Mouse (Mus musculus): ENCODE measurements around the gene Gm42669.

Gene Gm42669

DNA sequence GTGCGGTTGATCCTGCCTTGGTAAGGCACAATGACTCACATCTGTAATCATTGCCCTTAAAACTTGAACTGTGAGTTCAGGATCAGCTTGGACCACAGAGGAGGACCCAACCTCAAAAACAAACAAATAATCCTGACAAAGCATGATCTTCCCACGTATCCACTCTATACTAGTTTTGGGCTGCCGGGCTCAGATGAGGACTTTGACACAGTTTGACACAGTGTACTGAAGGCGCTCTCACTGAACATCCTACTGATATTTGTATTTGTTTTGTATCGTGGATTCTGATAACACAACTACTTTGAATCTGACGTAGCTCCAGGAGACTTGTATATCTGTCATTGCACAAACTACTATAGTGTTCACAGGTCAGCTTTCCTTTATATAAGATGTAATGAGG, 14.0 kb downstream of the Gm42669 start:
- no peak for DNase-seq (ENCODE audit: low spot score in 2 of 2)

DNA sequence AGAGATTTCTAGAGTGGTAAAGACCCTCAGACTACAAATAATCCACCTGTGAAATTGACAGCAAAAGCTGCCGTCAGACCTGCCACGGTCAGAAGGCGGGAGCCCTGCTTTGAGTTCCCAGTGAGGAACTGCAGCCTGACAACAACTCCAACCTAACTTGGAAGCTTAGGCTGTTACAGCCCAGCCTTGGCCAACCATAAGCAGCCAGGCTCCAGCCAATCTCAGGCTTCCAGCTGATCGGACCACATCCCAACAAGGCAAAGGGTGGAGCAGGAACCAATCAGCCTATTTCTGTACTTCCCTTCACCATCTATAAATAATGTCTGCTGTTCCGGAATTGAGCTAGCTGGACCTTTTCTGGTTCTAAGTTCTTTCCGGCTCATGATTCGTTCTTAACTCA, 14.5 kb downstream of the Gm42669 start:
- DNase-seq (ENCODE audit: low spot score in 2 of 2): no peak

- DNase-seq (ENCODE audit: low spot score in 2 of 2): no peak
These were observed 16.9 kb downstream of the Gm42669 start for GRCm38 (mm10) chr5:107524281-107524680.

GRCm38 (mm10) chr5:107528856-107529255, 21.4 kb downstream of the Gm42669 start:
- DNase-seq (ENCODE audit: low spot score in 2 of 2): no peak

GRCm38 (mm10) chr5:107533590-107533989, 26.2 kb downstream of the Gm42669 start:
- DNase-seq (ENCODE audit: low spot score in 2 of 2): no peak

GRCm38 (mm10) chr5:107534581-107534980, 27.2 kb downstream of the Gm42669 start, which contains the start of gene 1700028K03Rik:
Gene 1700028K03Rik (plus strand): TSS chr5:107534709.
- DNase-seq (ENCODE audit: low spot score in 2 of 2): no peak

DNA sequence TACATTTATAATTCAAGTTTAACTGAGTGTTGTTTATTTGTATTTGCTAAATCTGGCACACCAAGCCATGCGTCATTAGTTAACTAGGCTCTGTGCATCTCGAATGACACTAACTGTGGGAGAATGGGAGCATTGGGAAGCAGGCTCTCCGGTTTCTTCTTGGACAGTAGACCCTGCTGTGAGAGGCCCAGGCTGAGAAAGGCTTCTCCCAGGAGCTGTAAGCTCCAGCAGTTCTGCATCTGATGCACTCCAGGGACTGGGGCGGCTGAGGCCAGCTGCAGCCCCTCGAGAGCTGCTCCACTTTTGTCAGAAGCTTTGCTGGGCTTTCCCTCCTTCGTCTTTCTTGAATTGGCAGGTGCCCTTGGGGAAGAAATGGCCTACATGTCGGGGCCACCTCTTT, 34.3 kb downstream of the Gm42669 start:
- DNase-seq (ENCODE audit: low spot score in 2 of 2): no peak

DNA sequence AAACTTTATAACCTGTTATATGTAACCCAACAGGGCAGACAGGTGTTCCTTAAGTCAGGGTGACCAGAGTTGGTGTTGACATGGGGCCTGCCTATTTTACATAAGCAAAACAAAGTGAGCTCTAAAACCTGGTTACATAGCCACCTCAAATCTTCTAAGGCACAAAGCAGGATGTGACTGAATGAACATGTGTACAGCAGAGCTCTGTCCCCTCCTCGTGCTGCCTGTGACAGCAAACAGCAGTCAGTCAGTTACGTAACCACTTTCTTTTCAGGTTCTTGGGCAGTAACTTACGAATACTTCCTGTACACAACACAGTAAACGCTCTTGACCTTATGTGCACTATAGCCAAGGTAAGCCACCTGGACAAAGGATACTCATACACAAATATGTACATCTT, 38.5 kb downstream of the Gm42669 start:
- no peak for DNase-seq (ENCODE audit: low spot score in 2 of 2)

GRCm38 (mm10) chr5:107547955-107548354, 40.5 kb downstream of the Gm42669 start:
- DNase-seq (ENCODE audit: low spot score in 2 of 2): no peak

- DNase-seq (ENCODE audit: low spot score in 2 of 2): no peak
These were observed 41.0 kb downstream of the Gm42669 start for GRCm38 (mm10) chr5:107548444-107548843.

DNA sequence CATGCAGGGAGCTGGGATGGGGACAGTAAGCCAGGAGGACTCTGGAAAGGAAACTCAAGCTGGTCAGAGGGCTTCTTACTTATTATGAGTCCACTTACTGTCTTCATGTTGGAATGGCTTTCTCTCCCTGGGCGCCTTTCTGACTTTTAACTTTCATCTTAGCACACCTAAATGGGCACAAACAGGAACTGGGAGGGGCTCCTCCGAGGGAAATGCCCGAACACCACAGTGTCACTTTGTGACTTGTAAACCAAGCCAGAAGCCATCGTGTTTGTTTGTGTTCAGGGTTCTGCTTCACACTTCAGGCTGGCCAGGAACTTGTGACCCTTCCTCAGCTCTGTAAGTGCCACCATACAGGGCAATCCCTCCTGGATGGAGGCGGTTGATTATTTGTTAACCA, 46.9 kb downstream of the Gm42669 start:
- no peak for DNase-seq (ENCODE audit: low spot score in 2 of 2)

DNA sequence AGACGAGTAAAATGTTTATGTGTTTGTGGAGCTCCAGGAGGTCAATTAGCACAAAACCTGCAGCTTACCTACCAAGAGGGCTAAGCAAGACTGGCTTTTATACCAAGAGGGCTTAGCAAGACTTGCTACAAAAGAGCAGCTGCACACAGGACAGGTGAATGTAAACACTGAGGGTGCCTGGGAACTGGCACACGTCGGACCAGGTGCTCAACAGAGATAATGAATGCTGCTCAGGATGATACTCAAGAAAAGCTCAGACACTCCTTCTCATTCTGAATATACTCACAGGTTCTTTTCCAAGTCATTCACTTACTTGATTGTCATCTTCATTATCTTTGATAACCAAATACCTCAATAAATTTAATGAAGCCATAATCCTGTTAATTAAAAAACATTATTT, 49.5 kb downstream of the Gm42669 start:
- DNase-seq (ENCODE audit: low spot score in 2 of 2): no peak

DNA sequence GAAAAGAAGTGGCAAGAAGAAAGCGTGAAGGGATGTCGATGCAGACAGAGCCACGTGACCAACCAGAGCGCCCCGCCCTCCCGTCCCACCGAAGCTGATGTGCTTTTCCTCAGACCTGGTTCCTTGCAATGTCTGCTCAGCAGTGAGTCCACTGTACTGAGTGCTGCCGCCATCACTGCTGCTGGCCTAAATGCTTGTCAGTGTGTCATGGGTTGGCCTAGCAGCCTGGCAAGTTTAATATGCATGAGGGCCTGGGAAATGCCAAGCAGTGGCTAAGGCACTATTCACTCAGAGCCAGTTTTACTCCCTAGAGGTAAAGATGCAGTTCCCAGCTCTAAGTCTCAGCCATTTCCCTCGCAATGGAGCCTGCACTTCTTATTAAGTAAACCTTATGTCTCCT, 61.7 kb downstream of the Gm42669 start:
- no peak for DNase-seq (ENCODE audit: low spot score in 2 of 2)

GRCm38 (mm10) chr5:107597301-107598077, 90.1 kb downstream of the Gm42669 start, which contains the start of the genes Rpap2 and Glmn:
Gene Rpap2 (plus strand): TSS chr5:107597373.
Gene Glmn (minus strand): TSS chr5:107597888.
- peak; percentile 81 to 87 for DNase-seq (ENCODE audit: low spot score in 2 of 2)

- DNase-seq (ENCODE audit: low spot score in 2 of 2): no peak
These were observed 91.0 kb downstream of the Gm42669 start for GRCm38 (mm10) chr5:107598380-107598779.

DNA sequence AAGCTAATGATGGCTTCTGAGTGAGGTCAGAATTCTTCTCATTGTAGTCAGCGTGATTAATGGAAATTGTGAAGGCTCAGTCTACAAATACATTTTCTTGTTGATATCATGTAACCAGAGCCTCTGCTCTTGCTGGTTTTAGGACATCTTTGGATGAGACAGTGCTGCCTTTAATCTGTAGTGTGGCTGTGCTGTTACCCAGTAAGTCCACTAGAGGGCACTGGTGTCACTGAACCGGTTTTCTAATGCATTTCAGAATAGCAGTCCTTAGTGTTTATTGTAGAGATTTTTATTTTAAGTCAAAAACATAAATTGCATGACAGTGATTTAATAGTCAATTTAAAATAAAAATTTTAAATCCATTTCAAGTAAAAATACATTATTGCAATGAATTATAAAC, 103.8 kb downstream of the Gm42669 start:
- peak; percentile 68 to 75 for DNase-seq (ENCODE audit: low spot score in 2 of 2)

DNA sequence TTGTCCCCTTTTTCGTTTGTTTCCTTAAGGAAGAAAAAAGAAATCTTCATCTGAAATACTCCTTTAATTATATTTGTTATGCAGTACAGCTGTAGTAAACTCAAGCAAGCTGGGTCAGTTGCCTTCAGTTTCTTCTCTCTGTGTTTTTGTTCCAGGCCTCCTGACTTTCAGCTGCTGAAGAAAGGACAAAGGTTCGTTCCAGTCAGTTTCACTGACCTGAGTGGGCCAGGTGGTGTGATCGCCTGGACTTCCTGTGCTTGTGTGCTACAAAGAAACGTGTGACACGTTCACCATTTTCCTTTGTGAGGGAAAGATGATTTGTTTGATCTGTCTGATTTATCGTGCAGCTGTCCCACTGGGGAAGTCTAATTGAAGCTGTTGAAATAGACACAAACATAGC, 110.6 kb downstream of the Gm42669 start:
- DNase-seq (ENCODE audit: low spot score in 2 of 2): no peak

DNA sequence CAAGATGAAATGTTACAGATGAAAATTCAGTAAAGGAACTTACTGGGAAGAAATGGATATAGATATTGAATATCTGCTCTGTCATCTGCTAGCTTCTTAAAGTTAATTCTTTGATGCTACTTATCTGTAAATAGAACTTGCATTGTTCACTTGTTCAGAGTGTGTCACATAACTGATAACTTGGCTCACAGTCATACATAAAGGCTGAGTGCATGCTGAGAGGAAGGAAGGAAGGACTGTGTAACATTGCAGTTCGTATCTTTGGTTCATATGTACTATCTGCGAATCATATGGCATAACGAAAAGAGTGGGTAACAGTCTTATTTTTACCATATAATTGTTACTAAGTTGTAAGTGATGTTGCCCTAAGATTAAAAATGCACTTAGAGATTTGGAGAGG, 113.9 kb downstream of the Gm42669 start:
- DNase-seq (ENCODE audit: low spot score in 2 of 2): no peak

Measured in thymus, postnatal 10 days (tissue).